Mouse (Mus musculus) right cerebral cortex, postnatal 36 days (tissue): Measurements from ENCODE around the gene Magohb.
"Not testable (repeated sequence)": the region's sequence is repeated elsewhere in the genome, so short reads cannot be mapped to it uniquely, and the experiment has no call there.

Experiments used
- DNase-seq, 2 experiments: peaks; one replicate each; pipeline ENCODE4 v3.0.0; 2022; ENCODE audit warnings: low spot score in 2 of 2, mixed read lengths in 1 of 2

Magohb gene

DNA sequence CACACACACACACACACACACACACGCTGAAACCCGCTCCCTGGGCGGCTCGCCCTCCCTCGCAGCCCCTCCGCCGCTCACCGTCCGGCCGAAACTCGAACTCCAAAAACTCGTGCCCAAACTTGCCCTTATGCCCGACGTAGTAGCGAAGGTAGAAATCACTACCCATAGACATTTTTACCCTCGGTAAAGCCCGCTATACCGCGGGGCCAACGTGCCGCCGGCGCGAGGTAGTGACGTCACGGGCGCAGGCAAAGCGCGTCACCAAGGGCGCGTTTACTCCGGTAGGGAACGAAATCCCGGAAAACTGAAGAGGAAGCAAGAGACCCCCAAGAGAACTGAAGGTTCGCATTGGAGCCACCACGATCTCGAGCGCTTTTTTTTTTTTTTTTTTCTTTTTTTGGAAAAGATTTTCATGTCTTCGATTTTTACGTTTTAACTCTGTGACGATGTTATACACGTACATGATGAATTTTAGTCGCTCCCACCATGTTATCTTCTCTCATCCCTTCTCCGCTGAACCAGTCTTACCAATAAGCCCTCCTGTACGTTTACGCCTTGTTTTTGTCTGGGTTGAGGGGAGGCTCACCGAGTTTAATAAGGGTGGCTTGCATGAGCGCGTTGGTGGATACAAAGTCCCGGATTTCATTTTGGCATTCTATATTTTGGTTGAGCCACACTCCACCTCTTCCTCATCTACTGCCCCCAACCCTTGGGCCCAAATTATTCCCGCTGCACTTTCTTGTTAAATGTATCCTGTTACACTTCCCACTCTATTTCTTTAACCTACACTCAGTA, at the start of gene Magohb:
Magohb (minus strand) TSS at position 254 of the 798 bp plus-strand sequence.
- DNase-seq, result peak; percentile 65 to 75

DNA sequence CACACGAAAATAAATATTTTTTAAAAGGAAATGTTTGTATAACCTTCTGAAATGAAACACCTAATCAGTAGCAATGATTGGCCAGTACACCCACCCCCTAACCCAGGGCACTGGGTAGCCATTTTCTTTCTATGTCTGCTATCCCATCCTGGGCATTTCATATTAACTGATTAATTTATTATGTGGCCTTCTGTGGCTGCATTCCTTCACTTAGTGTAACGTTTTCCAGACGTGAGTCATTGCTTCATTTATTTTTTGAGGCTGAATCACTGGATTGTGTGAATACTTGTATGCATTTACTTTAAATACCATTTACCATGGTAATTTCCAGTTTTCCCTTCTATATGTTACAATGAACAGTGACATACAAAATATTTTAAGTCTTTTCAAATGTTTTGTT, 47.0 kb upstream of the Magohb start:
- no peak for DNase-seq

GRCm38 (mm10) chr6:131339309-131339708, 46.3 kb upstream of the Magohb start:
- DNase-seq, result no peak

DNA sequence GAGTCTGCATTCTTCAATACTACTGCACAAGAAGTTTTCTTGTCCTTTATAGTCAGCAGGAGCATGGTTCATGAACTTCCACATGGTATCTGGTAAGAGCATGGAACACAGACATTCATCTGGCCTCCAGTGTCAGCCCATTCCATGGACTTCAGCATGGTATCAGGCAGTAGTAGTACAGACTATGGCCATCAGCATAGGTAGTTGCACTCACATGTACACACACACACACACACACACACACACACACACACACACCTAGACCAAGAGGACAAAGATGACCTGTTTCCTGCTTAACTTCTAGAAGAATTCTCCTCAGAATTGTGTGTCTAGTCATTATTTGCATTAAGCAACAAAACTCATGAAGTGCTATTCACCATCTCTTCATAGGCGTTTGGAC, 45.7 kb upstream of the Magohb start:
- DNase-seq, result no peak

DNA sequence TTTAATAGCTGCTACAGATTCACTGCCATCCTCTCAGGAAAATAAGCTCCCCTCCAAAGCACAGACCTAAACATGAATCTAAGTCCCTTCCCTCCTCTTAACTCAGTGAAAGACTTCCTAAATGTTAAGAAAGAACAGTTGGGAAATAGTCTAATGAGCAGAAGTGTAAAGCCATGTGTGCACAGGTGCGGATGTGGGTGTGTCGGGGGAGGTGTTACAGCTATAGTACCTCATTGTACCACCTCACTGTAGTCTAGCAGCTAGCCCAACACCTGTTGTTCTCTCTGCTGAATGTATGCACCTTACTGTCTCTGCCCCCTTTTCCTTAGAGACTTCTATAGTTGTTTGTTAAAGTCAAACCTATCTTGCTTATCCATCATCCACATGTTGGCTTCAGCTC, 34.0 kb upstream of the Magohb start:
- no peak for DNase-seq

DNA sequence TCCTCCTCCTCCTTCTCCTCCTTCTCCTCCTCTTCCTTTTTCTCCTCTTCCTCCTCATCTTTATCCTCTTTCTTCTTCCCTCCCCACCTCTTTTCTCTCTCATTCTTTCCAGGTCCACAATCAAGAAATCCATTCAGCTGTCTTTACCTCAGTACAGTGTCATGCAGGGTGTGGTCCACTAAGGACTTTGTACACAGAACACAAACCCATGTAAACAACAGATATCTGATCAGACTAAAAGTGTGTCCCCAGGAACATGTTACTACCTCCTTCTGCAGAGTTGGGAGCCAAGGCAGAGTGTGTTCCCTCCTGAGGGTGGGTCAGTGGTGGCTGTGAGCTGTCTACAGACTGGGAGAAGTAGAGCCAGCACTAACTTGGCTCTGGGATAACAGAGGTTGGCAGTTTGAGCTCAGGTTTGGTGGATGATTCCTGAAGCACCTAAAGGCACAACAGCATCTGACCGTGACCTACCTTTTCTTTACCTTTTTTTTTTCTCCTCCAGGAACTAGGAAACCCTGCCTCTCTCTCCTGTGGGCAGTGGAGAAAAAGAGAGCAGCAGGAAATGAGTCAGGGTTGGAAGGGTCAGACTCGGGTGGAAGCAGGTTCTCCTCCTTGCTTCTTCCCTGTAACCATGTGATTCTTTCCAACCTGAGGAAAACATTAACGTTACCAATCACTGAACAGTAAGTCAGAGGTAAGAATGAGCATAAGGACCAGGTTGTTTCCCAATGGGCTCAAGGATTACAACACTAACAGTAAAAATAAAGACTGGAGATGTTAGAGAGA, 29.0 kb upstream of the Magohb start:
- DNase-seq, result no peak

DNA sequence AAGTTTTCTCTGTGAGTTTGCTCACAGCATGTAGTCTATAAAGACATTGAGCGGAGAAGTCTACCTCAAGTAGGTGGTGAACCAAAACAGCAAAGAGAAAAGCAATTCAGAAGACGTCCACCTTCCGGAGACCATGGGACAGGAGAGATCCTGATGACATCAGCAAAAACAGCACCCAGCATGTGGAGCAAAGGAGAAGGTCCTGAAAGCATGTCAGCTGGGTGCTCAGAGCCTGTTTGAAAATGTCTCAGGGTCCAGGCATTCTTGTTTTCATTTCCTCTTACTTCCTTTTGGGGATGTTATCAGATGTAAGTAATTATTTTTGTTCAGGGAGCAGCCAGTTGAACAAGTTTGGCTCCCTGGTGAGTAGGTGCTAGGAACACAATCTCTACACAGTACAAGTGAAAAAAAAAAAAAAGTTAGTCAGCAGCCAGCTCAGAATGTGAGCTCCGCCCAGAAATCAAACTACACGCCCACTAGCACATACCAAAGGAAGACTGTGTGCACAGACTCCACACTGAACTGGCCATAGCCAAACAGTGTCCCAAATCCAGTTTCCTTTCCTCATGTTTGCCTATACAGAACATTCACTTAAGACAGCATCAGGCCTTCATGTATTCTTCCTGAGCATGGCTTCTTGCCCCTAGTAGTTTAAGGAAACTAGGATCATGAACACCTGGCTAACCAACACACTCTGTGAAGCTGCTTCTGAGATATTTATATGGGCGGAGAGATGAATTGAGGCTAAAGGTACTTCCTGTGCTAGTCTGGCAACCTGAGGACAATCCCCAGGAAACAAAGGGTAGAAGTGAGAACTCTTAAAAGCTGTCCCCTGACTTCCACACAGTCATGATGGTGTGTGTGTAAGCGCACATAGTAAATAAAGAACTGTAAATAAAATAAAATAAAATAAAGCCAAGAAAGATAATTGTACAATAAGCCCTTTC, 23.4 kb upstream of the Magohb start:
- no peak for DNase-seq

- no peak for DNase-seq
Observed at GRCm38 (mm10) chr6:131308031-131308430, 15.0 kb upstream of the Magohb start.

DNA sequence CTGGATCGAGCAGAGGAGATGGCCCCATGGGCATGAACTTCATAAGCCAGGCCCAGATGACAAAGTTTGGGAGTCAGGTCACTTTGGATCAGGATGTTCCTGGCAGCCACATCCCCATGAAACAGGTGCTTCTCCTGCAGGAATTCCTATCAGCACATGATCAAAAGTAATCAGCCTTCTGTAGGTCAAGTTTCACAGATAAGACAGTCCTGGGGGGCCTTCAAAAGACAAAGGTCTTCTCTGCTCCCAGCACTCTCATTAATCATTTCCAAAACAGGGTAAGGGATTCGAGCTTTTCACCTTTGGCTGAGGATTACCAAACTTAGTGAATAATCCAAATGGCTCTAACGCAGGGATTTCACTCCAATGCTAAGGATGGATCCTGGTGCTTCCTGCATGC, 11.7 kb upstream of the Magohb start:
- no peak for DNase-seq

GRCm38 (mm10) chr6:131298531-131298930, 5.5 kb upstream of the Magohb start:
- no peak for DNase-seq

GRCm38 (mm10) chr6:131294435-131295112, 1.5 kb upstream of the Magohb start:
- no peak for DNase-seq

DNA sequence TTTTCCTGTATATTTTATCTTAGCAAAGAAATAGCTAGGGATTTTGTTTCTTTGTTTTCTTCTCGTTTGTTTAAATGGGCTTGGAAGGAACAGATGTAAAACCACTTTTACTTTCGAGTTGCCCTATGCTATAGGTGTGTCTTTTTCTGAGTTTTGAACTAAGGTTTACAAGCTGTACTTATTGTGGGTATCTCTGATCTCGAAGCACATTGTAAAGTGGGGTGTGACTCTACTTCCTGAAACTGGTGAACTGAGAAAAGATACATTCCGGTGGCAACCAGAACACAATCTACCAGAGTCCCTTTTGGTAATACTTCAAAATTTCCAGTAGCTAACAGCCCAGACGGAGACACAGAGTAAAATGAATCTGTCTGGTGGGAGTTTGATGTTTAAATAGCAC, 872 bp upstream of the Magohb start:
- DNase-seq, result no peak

DNA sequence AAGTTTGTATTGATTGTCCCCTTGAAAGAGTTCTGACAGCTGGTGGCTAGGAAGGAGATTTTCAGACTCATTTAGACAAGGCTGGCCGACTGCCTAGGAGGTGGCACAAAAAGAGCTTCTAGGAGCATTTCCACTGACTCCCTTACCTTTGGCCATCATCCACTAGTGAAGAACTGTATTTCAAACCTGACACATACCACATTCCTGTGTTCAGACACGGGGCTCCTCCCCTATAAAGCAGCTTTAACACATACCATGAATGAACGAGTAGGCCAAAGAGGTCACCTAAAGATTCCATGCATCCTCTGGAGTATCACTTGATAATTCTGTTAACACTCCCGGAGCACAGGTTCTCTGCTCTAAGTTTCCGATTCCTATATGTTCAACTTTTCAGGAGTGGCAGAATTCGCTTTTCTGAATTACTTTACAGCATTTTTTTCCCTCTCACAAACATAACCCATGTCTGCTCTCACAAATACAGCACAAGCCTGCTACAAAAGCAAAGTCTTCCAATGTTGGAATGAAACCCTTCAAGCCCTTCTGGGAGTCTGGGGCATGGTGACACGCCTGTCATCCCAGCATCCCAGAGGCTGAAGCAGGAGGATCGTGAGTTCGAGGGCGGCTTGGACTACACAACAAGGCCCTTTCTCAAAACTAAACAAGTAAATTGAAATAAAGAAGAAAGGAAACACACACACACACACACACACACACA, 611 bp downstream of the Magohb start:
- no peak for DNase-seq

DNA sequence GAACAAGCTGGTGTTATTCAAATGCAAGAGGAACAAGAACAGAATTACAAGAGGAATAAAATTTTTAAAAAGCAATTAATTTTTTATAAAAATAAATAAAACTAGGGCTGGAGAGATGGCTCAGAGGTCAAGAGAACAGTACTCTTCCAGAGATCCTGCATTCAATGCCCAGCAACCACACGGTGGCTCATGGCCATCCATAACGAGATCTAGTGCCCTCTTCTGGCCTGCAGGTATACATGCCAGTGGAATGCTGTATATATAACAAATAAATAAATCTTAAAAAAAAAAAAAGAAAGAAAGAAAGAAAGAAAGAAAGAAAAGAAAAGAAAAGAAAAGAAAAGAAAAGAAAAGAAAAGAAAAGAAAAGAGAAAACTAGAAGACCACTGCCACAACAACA, 2.6 kb downstream of the Magohb start:
- no peak for DNase-seq

- DNase-seq, result not testable (repeated sequence)
Observed at GRCm38 (mm10) chr6:131278160-131278559, 14.9 kb downstream of the Magohb start.

GRCm38 (mm10) chr6:131276659-131277058, 16.4 kb downstream of the Magohb start:
- DNase-seq, result no peak

DNA sequence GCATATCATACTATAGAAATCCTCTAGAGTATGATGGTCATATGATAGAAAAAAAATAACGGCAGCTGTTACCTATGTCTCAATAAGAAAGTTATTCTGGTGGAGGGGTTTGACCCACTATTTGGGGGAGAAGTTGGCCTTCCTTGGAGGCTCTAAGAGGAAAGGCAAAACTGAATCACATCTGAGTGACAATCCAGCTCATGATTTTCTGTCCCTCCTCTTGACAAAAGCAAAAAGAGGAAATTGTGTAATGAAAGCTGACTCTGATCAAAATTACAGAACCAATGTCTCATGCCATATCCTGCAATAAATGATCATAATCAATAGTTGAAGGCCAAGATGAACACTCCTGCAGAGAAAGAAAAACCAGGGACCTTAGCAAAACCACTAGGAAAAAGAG, 20.7 kb downstream of the Magohb start:
- no peak for DNase-seq

DNA sequence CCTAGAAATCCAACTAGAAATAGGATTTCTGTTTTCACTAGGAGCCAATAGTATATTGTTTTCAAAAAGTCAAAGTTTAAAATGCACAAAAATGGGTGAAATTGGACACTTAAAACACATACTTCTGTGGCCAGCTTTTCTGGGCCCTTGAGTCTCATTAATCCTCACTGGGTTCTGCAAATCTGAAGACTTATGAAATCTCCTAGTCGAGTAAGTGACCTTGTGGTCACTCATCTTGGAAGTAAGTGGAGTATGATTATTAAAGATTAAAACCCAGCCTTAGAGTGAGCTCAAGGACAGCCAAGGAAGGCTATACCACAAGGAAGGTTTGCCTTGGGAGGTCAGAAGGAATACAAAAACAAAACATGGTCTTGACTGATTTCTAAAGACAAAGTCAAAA, 22.7 kb downstream of the Magohb start:
- DNase-seq, result no peak

- DNase-seq, result no peak
Observed at GRCm38 (mm10) chr6:131269599-131269998, 23.4 kb downstream of the Magohb start.

- no peak for DNase-seq
Observed at GRCm38 (mm10) chr6:131264175-131264574, 28.9 kb downstream of the Magohb start.

DNA sequence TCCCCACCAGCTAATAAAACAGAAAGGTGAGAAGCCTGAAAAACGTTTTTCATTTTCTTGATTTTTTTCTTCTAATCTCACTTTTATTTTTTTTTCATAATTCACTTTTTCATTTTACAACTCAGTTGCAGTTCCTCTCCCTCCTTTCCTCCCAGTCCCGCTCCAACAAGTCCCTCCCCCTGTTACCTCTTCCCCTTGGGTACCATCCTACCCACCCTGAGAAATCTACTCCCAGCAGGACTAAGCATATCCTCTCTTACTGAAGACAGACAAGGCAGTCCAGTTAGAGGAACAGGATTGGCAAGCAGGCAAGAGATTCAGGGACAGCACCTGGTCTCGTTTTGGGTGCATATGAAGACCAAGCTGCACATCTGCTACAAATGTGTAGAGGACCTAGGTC, 30.3 kb downstream of the Magohb start:
- DNase-seq, result no peak
